Mouse (Mus musculus) embryonic fibroblast, embryonic 13.5 days (primary cell): ENCODE measurements around the gene Pth1r.

Experiments used
- CTCF ChIP-seq: IDR thresholded peaks from 2 replicates; pipeline ENCODE4 v1.5.1; 2011; ENCODE audit warnings: mild to moderate bottlenecking, control low read depth, low read length, moderate library complexity, borderline replicate concordance; ENCODE audit not compliant: insufficient read depth
- POLR2A ChIP-seq: IDR thresholded peaks from 2 replicates; pipeline ENCODE4 v1.6.1; 2011; ENCODE audit warnings: low read depth, mild to moderate bottlenecking, control low read depth, low read length, moderate library complexity

DNA sequence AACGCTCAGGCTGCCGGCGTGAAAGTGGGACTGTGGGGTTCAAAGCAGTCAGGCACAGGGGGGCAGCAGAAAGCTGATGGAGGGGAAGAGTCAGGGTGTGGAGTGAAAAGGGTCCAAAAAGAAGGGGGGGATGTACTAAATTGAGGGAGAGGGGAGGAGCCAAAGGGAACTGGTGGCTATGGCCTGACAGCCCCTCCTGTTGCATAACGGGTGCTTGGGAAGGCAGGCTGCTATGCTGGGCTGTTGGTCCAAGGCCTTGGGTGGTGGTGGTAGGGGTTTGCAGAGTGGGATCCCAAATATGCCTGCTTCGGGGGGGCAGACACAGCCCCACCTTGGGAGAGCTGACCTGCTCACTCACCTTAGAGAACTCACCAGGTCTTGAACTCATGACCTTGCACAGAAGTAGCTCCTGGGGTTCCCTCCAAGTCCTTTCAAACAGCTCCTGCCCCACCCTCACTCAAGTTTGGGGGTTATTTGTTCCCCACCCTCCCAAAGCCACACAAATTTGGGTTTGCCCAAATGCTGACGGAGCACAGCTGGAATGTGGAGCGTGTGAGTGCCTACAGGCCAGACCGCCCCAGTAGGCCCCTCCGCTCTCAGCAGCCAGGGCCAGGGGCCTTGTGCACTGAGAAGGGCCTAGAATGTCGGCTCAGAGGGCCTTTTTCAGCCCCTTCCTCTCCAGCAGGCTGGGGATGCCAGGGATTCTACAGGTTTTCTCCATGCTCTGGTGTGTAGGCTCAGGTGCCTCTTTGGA lies 28.5 kb upstream of the Pth1r start:
- no peak for TF ChIP-seq CTCF
- TF ChIP-seq POLR2A: no peak
